Mouse (Mus musculus): ENCODE measurements around the gene Fkbp15. TPM values are rescaled to one million over a fixed set of nuclear protein-coding genes. Genes with fewer than 3 reads are reported as not detected.

Fkbp15 gene
- polyA plus RNA-seq, 1 experiment from 2014 or later: 24.3 TPM

- ATAC-seq (replicated peaks; ENCODE audit: low FRiP score): peak; percentile 13; the same call in 1 of the 2 replicates
- 2% methylated on average over 12 of the region's 12 CpGs for WGBS
- Histone ChIP-seq H3K27ac (peak overlapping the region; percentile 86), H3K27me3 (no peaks in the 10 kb centered on the region), H3K36me3 (peaks cover 7% of the 10 kb centered on the region; the same call in 1 of the 2 replicates), H3K4me3 (replicated peaks) (peak overlapping the region; percentile 82), H3K4me2 (peak overlapping the region; percentile 89), H3K4me1 (peaks cover 17% of the 10 kb centered on the region), H3K9me3 (replicated peaks) (no peaks in the 10 kb centered on the region), H3K9ac (peak overlapping the region; percentile 68)
These were observed 73.1 kb downstream of the Fkbp15 start for GRCm38 (mm10) chr4:62286992-62287900.

DNA sequence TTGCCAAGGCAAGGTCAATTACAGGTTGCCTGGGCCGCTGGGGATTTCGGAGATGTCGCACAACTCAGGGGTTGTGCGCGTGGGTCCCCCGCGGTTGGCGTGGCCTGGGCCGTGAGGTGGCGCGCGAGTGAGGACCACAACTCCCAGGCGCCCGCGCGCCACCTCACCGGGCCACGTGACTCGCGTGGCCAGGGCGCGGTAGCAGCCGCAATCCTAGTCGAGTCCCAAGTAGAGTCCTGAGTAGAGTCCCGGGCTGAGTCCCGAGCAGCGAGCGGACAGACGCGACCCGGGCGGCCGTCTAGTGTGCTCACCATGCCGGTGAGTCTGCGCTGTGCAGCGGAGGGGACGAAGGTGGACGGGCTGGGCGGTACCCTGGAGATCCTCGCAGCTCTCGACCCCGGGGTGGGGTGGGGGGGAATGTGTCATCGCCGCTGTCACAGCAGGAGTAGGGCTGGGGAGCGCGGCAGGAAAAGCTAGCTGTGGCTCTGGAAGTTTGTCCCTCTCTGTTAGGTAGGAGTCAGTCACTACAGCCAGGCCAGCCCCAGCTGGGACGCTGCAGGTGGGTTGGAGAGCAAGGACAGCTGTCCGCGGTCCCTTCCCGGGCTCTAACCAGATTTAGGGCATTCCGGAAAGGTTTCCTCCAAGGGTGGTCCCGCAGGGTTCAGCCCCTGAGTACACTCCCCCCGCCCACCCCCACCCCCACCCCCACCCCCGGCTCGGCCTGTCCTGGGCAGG, 73.9 kb downstream of the Fkbp15 start:
- Histone ChIP-seq H3K9ac (peak overlapping the region; percentile 68), H3K27ac (peak overlapping the region; percentile 86), H3K9me3 (replicated peaks) (no peaks in the 10 kb centered on the region), H3K4me3 (replicated peaks) (peak overlapping the region; percentile 82), H3K36me3 (peaks cover 7% of the 10 kb centered on the region; the same call in 1 of the 2 replicates), H3K4me1 (peaks cover 17% of the 10 kb centered on the region), H3K4me2 (peak overlapping the region; percentile 89), H3K27me3 (no peaks in the 10 kb centered on the region)
- WGBS: under 1% methylated on average over 55 of the region's 55 CpGs
- ATAC-seq (replicated peaks; ENCODE audit: low FRiP score): peak; percentile 93

GRCm38 (mm10) chr4:62285576-62285975, 74.8 kb downstream of the Fkbp15 start:
- peak overlapping the region; percentile 82; the same call in 1 of the 2 replicates for H3K4me3 ChIP-seq (replicated peaks)
- no peak overlapping the region for H3K9ac ChIP-seq
- WGBS: 73% methylated on average over 8 of the region's 8 CpGs
- peak overlapping the region; percentile 89 for H3K4me2 ChIP-seq
- no peak for ATAC-seq (replicated peaks; ENCODE audit: low FRiP score)
- no peaks in the 10 kb centered on the region for H3K27me3 ChIP-seq
- H3K27ac ChIP-seq: no peak overlapping the region
- peaks cover 17% of the 10 kb centered on the region for H3K4me1 ChIP-seq
- no peaks in the 10 kb centered on the region for H3K9me3 ChIP-seq (replicated peaks)
- H3K36me3 ChIP-seq: peaks cover 7% of the 10 kb centered on the region; the same call in 1 of the 2 replicates

DNA sequence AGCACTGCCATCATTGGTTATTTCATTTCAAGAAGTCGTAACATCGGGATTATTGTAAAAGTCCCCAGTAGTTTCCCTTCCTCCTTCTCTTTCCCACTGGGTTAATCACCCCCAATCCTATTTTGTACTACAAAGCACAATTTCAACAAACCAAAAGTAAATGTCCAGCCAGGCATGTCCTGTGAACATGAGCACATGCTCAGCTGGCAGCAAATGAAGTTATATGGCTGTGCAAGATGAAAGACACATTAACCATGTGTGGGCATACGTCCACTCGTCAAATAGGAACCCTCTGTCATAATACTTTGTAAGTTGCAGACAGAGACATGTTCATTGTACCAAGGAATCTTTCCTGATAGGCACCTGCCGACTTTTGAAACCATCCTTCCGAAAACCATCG, 77.4 kb downstream of the Fkbp15 start:
- H3K9me3 ChIP-seq (replicated peaks): no peaks in the 10 kb centered on the region
- no peak overlapping the region for H3K9ac ChIP-seq
- peaks cover 14% of the 10 kb centered on the region for H3K4me1 ChIP-seq
- ATAC-seq (replicated peaks; ENCODE audit: low FRiP score): no peak
- H3K4me3 ChIP-seq (replicated peaks): no peak overlapping the region
- H3K27me3 ChIP-seq: no peaks in the 10 kb centered on the region
- H3K4me2 ChIP-seq: no peak overlapping the region
- H3K36me3 ChIP-seq: no peaks in the 10 kb centered on the region
- 83% methylated on average over 7 of the region's 7 CpGs for WGBS
- H3K27ac ChIP-seq: no peak overlapping the region

DNA sequence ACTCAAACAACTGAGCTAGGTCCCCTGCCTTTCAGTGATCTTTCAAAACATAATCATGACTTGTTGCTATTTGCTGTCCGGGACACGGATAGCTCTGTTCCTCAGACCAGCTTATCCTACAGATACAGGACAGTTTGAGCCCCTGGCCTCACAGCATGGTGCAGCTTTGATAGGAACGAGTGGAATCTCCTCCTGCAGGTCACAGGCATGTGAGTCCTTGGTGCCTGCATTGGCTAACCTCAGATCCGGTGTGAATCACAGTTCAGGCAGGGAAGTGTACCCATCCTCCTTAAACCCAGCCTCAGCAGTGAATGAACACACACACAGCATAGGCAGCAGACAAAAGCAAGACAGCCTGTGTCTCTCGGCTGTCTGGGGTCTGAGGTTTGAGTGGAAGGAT, 79.0 kb downstream of the Fkbp15 start:
- H3K27me3 ChIP-seq: no peaks in the 10 kb centered on the region
- no peaks in the 10 kb centered on the region for H3K9me3 ChIP-seq (replicated peaks)
- H3K4me3 ChIP-seq (replicated peaks): no peak overlapping the region
- ATAC-seq (replicated peaks; ENCODE audit: low FRiP score): no peak
- WGBS: 70% methylated on average over 5 of the region's 5 CpGs
- no peak overlapping the region for H3K27ac ChIP-seq
- no peak overlapping the region for H3K4me2 ChIP-seq
- no peak overlapping the region for H3K9ac ChIP-seq
- peaks cover 2% of the 10 kb centered on the region; the same call in 1 of the 2 replicates for H3K4me1 ChIP-seq
- no peaks in the 10 kb centered on the region for H3K36me3 ChIP-seq

GRCm38 (mm10) chr4:62278081-62278480, 82.3 kb downstream of the Fkbp15 start:
- no peaks in the 10 kb centered on the region for H3K27me3 ChIP-seq
- no peak overlapping the region for H3K4me2 ChIP-seq
- H3K4me3 ChIP-seq (replicated peaks): no peak overlapping the region
- no peak overlapping the region for H3K27ac ChIP-seq
- no peaks in the 10 kb centered on the region for H3K36me3 ChIP-seq
- no peaks in the 10 kb centered on the region for H3K9me3 ChIP-seq (replicated peaks)
- H3K4me1 ChIP-seq: peaks cover 9% of the 10 kb centered on the region; the same call in 1 of the 2 replicates
- H3K9ac ChIP-seq: no peak overlapping the region
- peak; percentile 80 for ATAC-seq (replicated peaks; ENCODE audit: low FRiP score)
- WGBS: 67% methylated on average over 4 of the region's 4 CpGs

DNA sequence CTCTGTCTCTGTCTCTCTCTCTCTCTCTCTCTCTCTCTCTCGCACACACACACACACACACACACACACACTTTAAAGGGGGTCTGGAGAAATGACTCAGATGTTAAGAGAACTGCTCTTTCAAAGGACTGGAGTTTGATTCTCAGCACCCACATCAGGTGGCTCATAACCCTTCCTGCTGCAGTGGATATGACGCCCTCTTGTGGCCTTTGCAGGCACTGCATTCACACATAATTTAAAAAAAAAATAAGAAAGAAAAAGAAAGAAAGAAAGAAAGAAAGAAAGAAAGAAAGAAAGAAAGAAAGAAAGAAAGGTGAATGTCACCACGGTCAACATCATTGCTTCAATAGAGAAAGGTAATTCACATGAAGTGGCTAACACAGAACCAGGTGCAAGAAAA, 83.1 kb downstream of the Fkbp15 start:
- H3K27ac ChIP-seq: no peak overlapping the region
- 69% methylated on average over 3 of the region's 3 CpGs for WGBS

GRCm38 (mm10) chr4:62276642-62277041, 83.7 kb downstream of the Fkbp15 start:
- Histone ChIP-seq H3K27me3 (no peaks in the 10 kb centered on the region), H3K9me3 (replicated peaks) (no peaks in the 10 kb centered on the region), H3K4me2 (no peak overlapping the region), H3K4me1 (peaks cover 9% of the 10 kb centered on the region; the same call in 1 of the 2 replicates), H3K9ac (no peak overlapping the region), H3K36me3 (no peaks in the 10 kb centered on the region), H3K4me3 (replicated peaks) (no peak overlapping the region), H3K27ac (no peak overlapping the region)
- WGBS: 88% methylated on average over 10 of the region's 10 CpGs
- ATAC-seq (replicated peaks; ENCODE audit: low FRiP score): no peak

More for the DNA sequence above, 83.1 kb downstream of the Fkbp15 start:
- Histone ChIP-seq H3K4me3 (replicated peaks) (no peak overlapping the region), H3K36me3 (no peaks in the 10 kb centered on the region), H3K9ac (no peak overlapping the region), H3K27me3 (no peaks in the 10 kb centered on the region), H3K4me2 (no peak overlapping the region), H3K4me1 (peaks cover 9% of the 10 kb centered on the region; the same call in 1 of the 2 replicates), H3K9me3 (replicated peaks) (no peaks in the 10 kb centered on the region)
- no peak for ATAC-seq (replicated peaks; ENCODE audit: low FRiP score)

DNA sequence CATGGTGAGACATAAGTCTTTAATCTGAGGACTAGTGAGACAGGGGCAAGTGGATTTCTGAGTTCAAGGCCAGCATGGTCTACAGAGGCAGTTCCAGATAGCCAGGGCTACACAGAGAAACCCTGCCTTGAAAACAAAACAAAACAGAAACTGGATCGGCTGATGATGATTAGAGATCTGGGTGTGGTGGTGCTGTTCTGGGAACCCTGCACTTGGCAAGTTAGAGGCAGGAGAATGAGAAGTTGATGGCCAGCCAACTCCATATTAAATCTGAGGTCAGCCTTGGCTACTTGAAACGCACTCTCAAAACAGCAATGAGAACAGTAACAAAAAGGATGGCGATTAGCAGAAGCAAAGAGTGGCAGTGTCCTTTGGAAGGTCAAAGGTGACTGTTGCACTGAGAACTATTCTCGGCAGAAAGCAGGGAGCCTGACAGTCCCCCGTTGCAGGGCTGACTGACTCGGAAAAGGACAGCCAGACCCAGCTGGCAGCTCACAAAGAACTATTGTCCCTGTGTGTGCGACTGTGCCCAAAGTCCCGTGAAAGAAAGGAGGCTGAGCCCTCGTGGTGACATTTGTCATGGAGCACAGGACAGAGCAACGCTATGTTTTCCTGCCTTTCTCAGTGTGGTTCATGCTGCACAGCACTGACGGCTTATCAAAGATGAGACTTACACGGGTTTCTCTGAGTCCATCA, 85.4 kb downstream of the Fkbp15 start:
- Histone ChIP-seq H3K36me3 (no peaks in the 10 kb centered on the region), H3K4me2 (no peak overlapping the region), H3K27me3 (no peaks in the 10 kb centered on the region), H3K9me3 (replicated peaks) (no peaks in the 10 kb centered on the region), H3K27ac (no peak overlapping the region), H3K9ac (no peak overlapping the region), H3K4me3 (replicated peaks) (no peak overlapping the region), H3K4me1 (peaks cover 9% of the 10 kb centered on the region; the same call in 1 of the 2 replicates)
- 33% methylated on average over 12 of the region's 12 CpGs for WGBS
- no peak; the same call in 1 of the 2 replicates for ATAC-seq (replicated peaks; ENCODE audit: low FRiP score)

DNA sequence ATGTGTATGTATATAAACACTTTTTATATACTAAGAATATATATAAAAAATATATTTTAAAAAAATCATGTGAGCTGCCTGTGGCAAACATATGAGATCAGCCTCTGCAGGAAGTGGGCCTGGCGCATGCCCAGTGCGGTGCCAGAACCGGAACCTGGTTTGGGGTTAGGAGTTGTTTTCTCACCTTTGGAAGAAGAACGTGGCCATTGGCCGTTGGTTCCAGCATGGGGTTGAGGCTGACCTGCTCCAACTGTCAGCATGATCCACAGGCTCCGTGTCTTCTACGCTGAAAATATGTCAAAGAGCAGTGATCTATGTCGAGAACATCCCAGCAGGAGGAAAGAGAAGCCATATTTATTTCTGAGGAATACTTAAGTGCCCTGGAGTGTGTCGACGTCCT, 86.4 kb downstream of the Fkbp15 start:
- H3K27ac ChIP-seq: no peak overlapping the region
- ATAC-seq (replicated peaks; ENCODE audit: low FRiP score): no peak
- no peak overlapping the region for H3K4me3 ChIP-seq (replicated peaks)
- WGBS: 86% methylated on average over 10 of the region's 10 CpGs
- H3K9me3 ChIP-seq (replicated peaks): no peaks in the 10 kb centered on the region
- no peak overlapping the region for H3K4me2 ChIP-seq
- H3K36me3 ChIP-seq: no peaks in the 10 kb centered on the region
- no peak overlapping the region for H3K9ac ChIP-seq
- H3K4me1 ChIP-seq: peaks cover 9% of the 10 kb centered on the region; the same call in 1 of the 2 replicates
- H3K27me3 ChIP-seq: no peaks in the 10 kb centered on the region

- no peak for ATAC-seq (replicated peaks; ENCODE audit: low FRiP score)
- Histone ChIP-seq H3K27ac (no peak overlapping the region), H3K4me3 (replicated peaks) (no peak overlapping the region), H3K9ac (no peak overlapping the region), H3K4me2 (no peak overlapping the region), H3K9me3 (replicated peaks) (no peaks in the 10 kb centered on the region), H3K36me3 (no peaks in the 10 kb centered on the region), H3K4me1 (peaks cover 6% of the 10 kb centered on the region; the same call in 1 of the 2 replicates), H3K27me3 (no peaks in the 10 kb centered on the region)
- 92% methylated on average over 10 of the region's 10 CpGs for WGBS
These were observed 87.7 kb downstream of the Fkbp15 start for GRCm38 (mm10) chr4:62272696-62273095.

All from kidney, embryonic 15.5 days (tissue).